ENCODE assay signal across 10 mouse cellular contexts in the genomic region with DNA sequence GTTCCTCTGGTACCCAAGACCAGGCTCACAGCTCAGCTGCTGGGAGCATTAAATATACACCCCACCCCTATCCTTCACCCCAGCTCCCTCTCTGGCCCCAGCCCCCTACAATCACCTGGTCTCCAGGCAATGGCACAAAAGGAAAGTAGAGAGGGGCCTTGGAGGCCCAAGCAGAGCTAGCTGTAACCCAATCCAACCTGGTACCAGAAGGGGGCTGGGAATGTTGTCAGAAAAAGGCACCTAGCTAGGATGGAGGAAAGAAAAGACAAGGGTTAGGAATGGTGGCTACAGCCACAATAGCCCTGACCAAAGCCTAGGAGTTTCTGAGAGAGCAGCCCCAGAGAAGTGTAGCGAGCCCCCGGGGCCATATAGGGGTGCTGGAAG. TPM values are rescaled to one million over a fixed set of nuclear protein-coding genes. Genes with fewer than 3 reads are reported as not detected.
DNase-seq lines count a peak whose midpoint lies in the region; ATAC-seq lines count a peak whose summit lies in the region.
"Had no signal": no experiment of that assay in that cellular context is flagged by ENCODE, and none has a peak within 500 bp of the region (broad histone marks: within the 10 kb centered on the region; RNA-seq: fewer than 3 reads in every experiment).

No protein-coding gene starts in this region.

- WGBS in heart, embryonic 15.5 days, result 38% methylated on average over 2 of the region's 2 CpGs
- 66% methylated on average over 2 of the region's 2 CpGs for WGBS in embryonic facial prominence, embryonic 11.5 days
- WGBS in hindbrain, embryonic 14.5 days, result 50% methylated on average over 2 of the region's 2 CpGs
- 64% methylated on average over 2 of the region's 2 CpGs for WGBS in midbrain, embryonic 15.5 days

- peak overlapping the region; percentile 13 for H3K4me3 ChIP-seq in heart, embryonic 15.5 days
- H3K4me3 ChIP-seq in embryonic facial prominence, embryonic 11.5 days (ENCODE audit: low read depth, low read length), result no peak overlapping the region
- no peak overlapping the region for H3K4me3 ChIP-seq in hindbrain, embryonic 14.5 days (replicated peaks; ENCODE audit: low read length)
- no peak overlapping the region for H3K4me3 ChIP-seq in midbrain, embryonic 15.5 days
- H3K4me3 ChIP-seq: erythroblast, embryonic 14.5 days had no signal

- H3K9me3 ChIP-seq in heart, embryonic 15.5 days (replicated peaks), result no peaks in the 10 kb centered on the region
- H3K9me3 ChIP-seq in embryonic facial prominence, embryonic 11.5 days (replicated peaks; ENCODE audit: control insufficient read depth, low read length), result no peaks in the 10 kb centered on the region
- H3K9me3 ChIP-seq in hindbrain, embryonic 14.5 days (ENCODE audit: control insufficient read depth, low read length), result no peaks in the 10 kb centered on the region
- H3K9me3 ChIP-seq in midbrain, embryonic 15.5 days, result no peaks in the 10 kb centered on the region

- peak overlapping the region; percentile 26; the same call in 1 of the 2 replicates for H3K9ac ChIP-seq in heart, embryonic 15.5 days
- peak overlapping the region; percentile 1 for H3K9ac ChIP-seq in embryonic facial prominence, embryonic 11.5 days (replicated peaks; ENCODE audit: low read length)
- H3K9ac ChIP-seq in hindbrain, embryonic 14.5 days, result no peak overlapping the region
- H3K9ac ChIP-seq in midbrain, embryonic 15.5 days, result no peak overlapping the region

- ATAC-seq in heart, embryonic 15.5 days (replicated peaks; ENCODE audit: insufficient number of reproducible peaks, insufficient read depth, low FRiP score, low read depth), result no peak
- ATAC-seq in embryonic facial prominence, embryonic 11.5 days (replicated peaks; ENCODE audit: insufficient number of reproducible peaks, low FRiP score, low TSS enrichment, low read depth), result no peak
- no peak for ATAC-seq in hindbrain, embryonic 14.5 days (ENCODE audit: low FRiP score)
- ATAC-seq in midbrain, embryonic 15.5 days (replicated peaks), result no peak

- peak overlapping the region; percentile 96 for H3K27ac ChIP-seq in heart, embryonic 15.5 days
- peak overlapping the region; percentile 96 for H3K27ac ChIP-seq in embryonic facial prominence, embryonic 11.5 days (replicated peaks; ENCODE audit: low read depth, low read length)
- peak overlapping the region; percentile 97 for H3K27ac ChIP-seq in hindbrain, embryonic 14.5 days
- peak overlapping the region; percentile 96 for H3K27ac ChIP-seq in midbrain, embryonic 15.5 days
- H3K27ac ChIP-seq: macrophage had no signal

- DNase-seq in heart, postnatal 25 days (ENCODE audit: low spot score), result no peak
- DNase-seq in embryonic facial prominence, embryonic 11.5 days (ENCODE audit: low spot score), result no peak
- no peak for DNase-seq in hindbrain, embryonic 14.5 days (ENCODE audit: low spot score)
- DNase-seq in spleen, postnatal 36 days (ENCODE audit: low spot score in 2 of 2), result no peak
- no peak for DNase-seq in adrenal gland, postnatal 36 days
- DNase-seq in left cerebral cortex, postnatal 36 days (ENCODE audit: low spot score in 2 of 2), result no peak

- no peaks in the 10 kb centered on the region for H3K36me3 ChIP-seq in heart, embryonic 15.5 days
- H3K36me3 ChIP-seq in embryonic facial prominence, embryonic 11.5 days (replicated peaks; ENCODE audit: control insufficient read depth, insufficient read depth, low read depth, low read length), result no peaks in the 10 kb centered on the region
- H3K36me3 ChIP-seq in hindbrain, embryonic 14.5 days (replicated peaks; ENCODE audit: control insufficient read depth, insufficient read depth), result no peaks in the 10 kb centered on the region
- no peaks in the 10 kb centered on the region for H3K36me3 ChIP-seq in midbrain, embryonic 15.5 days (replicated peaks)

- H3K4me1 ChIP-seq in heart, embryonic 15.5 days (replicated peaks), result peaks cover 45% of the 10 kb centered on the region
- peaks cover 6% of the 10 kb centered on the region; the same call in 1 of the 2 replicates for H3K4me1 ChIP-seq in embryonic facial prominence, embryonic 11.5 days (ENCODE audit: control insufficient read depth, insufficient read depth, low read length)
- peaks cover 39% of the 10 kb centered on the region for H3K4me1 ChIP-seq in hindbrain, embryonic 14.5 days (replicated peaks; ENCODE audit: control insufficient read depth, insufficient read depth, low read length)
- peaks cover 37% of the 10 kb centered on the region for H3K4me1 ChIP-seq in midbrain, embryonic 15.5 days

- H3K27me3 ChIP-seq in heart, embryonic 15.5 days, result no peaks in the 10 kb centered on the region
- H3K27me3 ChIP-seq in embryonic facial prominence, embryonic 11.5 days (ENCODE audit: control insufficient read depth, insufficient read depth, low read length), result no peaks in the 10 kb centered on the region
- H3K27me3 ChIP-seq in hindbrain, embryonic 14.5 days (ENCODE audit: control insufficient read depth, insufficient read depth, low read length), result no peaks in the 10 kb centered on the region
- no peaks in the 10 kb centered on the region for H3K27me3 ChIP-seq in midbrain, embryonic 15.5 days (replicated peaks)

- H3K4me2 ChIP-seq in heart, embryonic 15.5 days, result peak overlapping the region; percentile 87
- H3K4me2 ChIP-seq in embryonic facial prominence, embryonic 11.5 days (ENCODE audit: low read depth, low read length), result peak overlapping the region; percentile 60
- H3K4me2 ChIP-seq in hindbrain, embryonic 14.5 days (replicated peaks), result peak overlapping the region; percentile 61
- no peak overlapping the region for H3K4me2 ChIP-seq in midbrain, embryonic 15.5 days

- intact Hi-C loops in heart, postnatal 25 days (cut with DNase I), result loop anchor here (1.0 to 5.0 kb wide), 5 partner anchors 47 to 246 kb away; a partner anchor contains a TSS
- intact Hi-C loops in left cerebral cortex, postnatal 36 days (cut with DNase I), result loop anchor here (1.0 kb wide), 1 partner anchor 97 kb away; no protein-coding TSS in a partner anchor

RNA-seq across cellular contexts. Expression of a gene that starts 2.5 kb away (rescaled TPM):
- polyA plus RNA-seq in heart, embryonic 15.5 days (2015; fragmentation: Nextera tagmentation; extraction: Ambion mirVana), result 9.3 and 11.7 TPM in 2 replicates
- total RNA-seq in heart, postnatal 25 days (2021), result 10 to 100 TPM; 37.0 to 39.7 TPM
- polyA plus RNA-seq in embryonic facial prominence, embryonic 11.5 days (2014; fragmentation: Nextera tagmentation; extraction: Ambion mirVana), result 9.0 and 9.6 TPM in 2 replicates
- polyA plus RNA-seq in hindbrain, embryonic 14.5 days (2014; fragmentation: Nextera tagmentation; extraction: Ambion mirVana), result 25.9 and 26.0 TPM in 2 replicates
- polyA plus RNA-seq in midbrain, embryonic 15.5 days (2015; fragmentation: Nextera tagmentation; extraction: Ambion mirVana), result 32.7 and 34.3 TPM in 2 replicates
- total RNA-seq in adrenal gland, postnatal 36 days (2021), result 10 to 100 TPM; 77.4 to 78.1 TPM
- 100 to 1,000 TPM; 162 to 175 TPM for total RNA-seq in left cerebral cortex, postnatal 36 days (2021)

RNA-seq across cellular contexts. Expression of a gene that starts 3.0 kb away (rescaled TPM):
- polyA plus RNA-seq in heart, embryonic 15.5 days (2015; fragmentation: Nextera tagmentation; extraction: Ambion mirVana), result not detected in 2 replicates
- 1 to 10 TPM in 1 of 2 experiments, not detected in 1; 3.8 TPM for total RNA-seq in heart, postnatal 25 days (2021)
- not detected in 2 replicates for polyA plus RNA-seq in embryonic facial prominence, embryonic 11.5 days (2014; fragmentation: Nextera tagmentation; extraction: Ambion mirVana)
- polyA plus RNA-seq in hindbrain, embryonic 14.5 days (2014; fragmentation: Nextera tagmentation; extraction: Ambion mirVana), result not detected in 2 replicates
- polyA plus RNA-seq in midbrain, embryonic 15.5 days (2015; fragmentation: Nextera tagmentation; extraction: Ambion mirVana), result not detected in 2 replicates
- total RNA-seq in adrenal gland, postnatal 36 days (2021), result under 1 TPM in 1 of 2 experiments, not detected in 1; 0.56 TPM
- not detected for total RNA-seq in left cerebral cortex, postnatal 36 days (2021)
- polyA plus RNA-seq: macrophage had no signal

RNA-seq across cellular contexts. Expression of a gene that starts 10.6 kb away (rescaled TPM):
- 2.7 and 4.3 TPM in 2 replicates for polyA plus RNA-seq in heart, embryonic 15.5 days (2015; fragmentation: Nextera tagmentation; extraction: Ambion mirVana)
- 1 to 10 TPM; 1.9 to 3.3 TPM for total RNA-seq in heart, postnatal 25 days (2021)
- polyA plus RNA-seq in embryonic facial prominence, embryonic 11.5 days (2014; fragmentation: Nextera tagmentation; extraction: Ambion mirVana), result 4.3 and 4.5 TPM in 2 replicates
- 142 and 174 TPM in 2 replicates for polyA plus RNA-seq in hindbrain, embryonic 14.5 days (2014; fragmentation: Nextera tagmentation; extraction: Ambion mirVana)
- polyA plus RNA-seq in midbrain, embryonic 15.5 days (2015; fragmentation: Nextera tagmentation; extraction: Ambion mirVana), result 89.2 and 90.8 TPM in 2 replicates
- 10 to 100 TPM; 12.4 to 32.6 TPM for total RNA-seq in adrenal gland, postnatal 36 days (2021)
- 1,000 to 10,000 TPM; 1,042 to 1,110 TPM for total RNA-seq in left cerebral cortex, postnatal 36 days (2021)
- polyA plus RNA-seq: erythroblast, embryonic 14.5 days had no signal

RNA-seq across cellular contexts. Expression of a gene that starts 17.7 kb away (rescaled TPM):
- 387 and 416 TPM in 2 replicates for polyA plus RNA-seq in heart, embryonic 15.5 days (2015; fragmentation: Nextera tagmentation; extraction: Ambion mirVana)
- 100 to 1,000 TPM; 274 to 277 TPM for total RNA-seq in heart, postnatal 25 days (2021)
- 518 and 553 TPM in 2 replicates for polyA plus RNA-seq in embryonic facial prominence, embryonic 11.5 days (2014; fragmentation: Nextera tagmentation; extraction: Ambion mirVana)
- polyA plus RNA-seq in hindbrain, embryonic 14.5 days (2014; fragmentation: Nextera tagmentation; extraction: Ambion mirVana), result 616 and 701 TPM in 2 replicates
- polyA plus RNA-seq in midbrain, embryonic 15.5 days (2015; fragmentation: Nextera tagmentation; extraction: Ambion mirVana), result 668 and 674 TPM in 2 replicates
- total RNA-seq in adrenal gland, postnatal 36 days (2021), result 100 to 1,000 TPM; 331 to 397 TPM
- 100 to 1,000 TPM; 285 to 313 TPM for total RNA-seq in left cerebral cortex, postnatal 36 days (2021)

RNA-seq across cellular contexts. Expression of a gene that starts 20.3 kb away (rescaled TPM):
- polyA plus RNA-seq in heart, embryonic 15.5 days (2015; fragmentation: Nextera tagmentation; extraction: Ambion mirVana), result 5.6 and 21.1 TPM in 2 replicates
- 1 to 10 TPM; 4.7 TPM for total RNA-seq in heart, postnatal 25 days (2021)
- polyA plus RNA-seq in embryonic facial prominence, embryonic 11.5 days (2014; fragmentation: Nextera tagmentation; extraction: Ambion mirVana), result 6.0 and 11.2 TPM in 2 replicates
- polyA plus RNA-seq in hindbrain, embryonic 14.5 days (2014; fragmentation: Nextera tagmentation; extraction: Ambion mirVana), result 3.5 and 4.3 TPM in 2 replicates
- polyA plus RNA-seq in midbrain, embryonic 15.5 days (2015; fragmentation: Nextera tagmentation; extraction: Ambion mirVana), result 3.9 and 5.6 TPM in 2 replicates
- 1 to 10 TPM; 5.5 to 9.6 TPM for total RNA-seq in adrenal gland, postnatal 36 days (2021)
- 1 to 10 TPM; 3.7 to 6.6 TPM for total RNA-seq in left cerebral cortex, postnatal 36 days (2021)

Comparison
In these comparisons a context has a peak if more than half of its experiments do, and no peak if none do; other contexts are left out.
1. H3K9ac ChIP-seq: peak in heart, embryonic 15.5 days (single experiment) and embryonic facial prominence, embryonic 11.5 days (single experiment); none in hindbrain, embryonic 14.5 days (single experiment) and midbrain, embryonic 15.5 days (single experiment).
2. RNA of a gene that starts 10.6 kb away (polyA plus RNA-seq): 142 to 174 TPM in hindbrain, embryonic 14.5 days and 89.2 to 90.8 TPM in midbrain, embryonic 15.5 days; 4.3 to 4.5 TPM in embryonic facial prominence, embryonic 11.5 days and 2.7 to 4.3 TPM in heart, embryonic 15.5 days; every median in the first group is over 10 times any median in the second.
3. Peak in every context shown above with its lines, with median percentiles within 50 percentile points of each other: H3K27ac ChIP-seq.